Mouse (Mus musculus) olfactory bulb, adult 2 months (tissue): ENCODE data around the gene Clcc1.

Experiments used
- CTCF ChIP-seq: fragments of 200-500 bp; IDR thresholded peaks from 2 replicates; pipeline ENCODE4 v1.5.1; 2012; ENCODE audit warnings: low read depth, mild to moderate bottlenecking, low read length, moderate library complexity; ENCODE audit not compliant: insufficient read depth
- POLR2A ChIP-seq: fragments of 200-500 bp; IDR thresholded peaks from 2 replicates; pipeline ENCODE4 v1.6.1; 2012; ENCODE audit warnings: mild to moderate bottlenecking, low read depth, low read length, moderate library complexity; ENCODE audit not compliant: insufficient read depth

GRCm38 (mm10) chr3:108655486-108655885, 1.8 kb downstream of the Clcc1 start:
- TF ChIP-seq CTCF (no peak), POLR2A (no peak)
